Mouse (Mus musculus): ENCODE measurements around the gene Il2rg.

Il2rg gene

GRCm38 (mm10) chrX:101260441-101261325 is 7.4 kb downstream of the Il2rg start:
- no peak for DNase-seq

GRCm38 (mm10) chrX:101256603-101257002 is 11.5 kb downstream of the Il2rg start:
- no peak for DNase-seq

GRCm38 (mm10) chrX:101254740-101255139 is 13.3 kb downstream of the Il2rg start:
- DNase-seq: no peak

- peak; percentile 86 to 91 for DNase-seq
These were observed 13.9 kb downstream of the Il2rg start, which contains the start of gene Foxo4 for GRCm38 (mm10) chrX:101253952-101254729. Gene Foxo4, plus strand, starts transcription at chrX:101254528.

GRCm38 (mm10) chrX:101245011-101245410 is 23.0 kb downstream of the Il2rg start:
- DNase-seq: no peak

GRCm38 (mm10) chrX:101222796-101223162 is 45.3 kb downstream of the Il2rg start:
- DNase-seq: no peak

- peak; percentile 79 to 90 for DNase-seq
These were observed 45.9 kb downstream of the Il2rg start, which contains the start of gene Snx12 for GRCm38 (mm10) chrX:101221834-101222795. Gene Snx12, minus strand, starts transcription at chrX:101222563.

Measured in cerebellum, adult 18-20 months (tissue).